Mouse (Mus musculus) cerebellum, postnatal 4 days (tissue): Measurements from ENCODE around the gene Ppp1r15b.

Experiments
- DNase-seq, 2 experiments: peaks; one replicate each; pipeline ENCODE4 v3.0.0; 2022; ENCODE audit warnings: low spot score in 2 of 2, mixed read lengths in 1 of 2

The Ppp1r15b gene

DNA sequence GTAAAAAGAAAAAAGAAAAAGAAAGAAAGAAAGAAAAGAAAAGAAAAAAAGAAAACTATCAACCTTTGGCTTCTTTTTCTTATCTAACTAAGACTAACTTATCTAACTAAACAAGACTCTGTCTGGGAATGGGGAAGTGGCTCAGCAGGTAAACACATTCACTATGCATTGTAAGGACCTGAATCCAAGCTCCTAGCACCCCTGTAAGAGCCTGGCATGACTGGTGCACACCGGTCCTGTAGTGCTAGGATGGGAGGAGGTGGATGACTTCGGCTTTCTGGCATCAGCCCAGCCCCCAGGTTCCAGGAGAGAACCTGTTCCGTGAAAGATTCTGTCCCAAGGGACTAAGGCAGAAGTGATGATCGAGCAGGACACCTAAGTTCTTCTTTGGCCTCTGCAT is 30.6 kb downstream of the Ppp1r15b start:
- no peak for DNase-seq

GRCm38 (mm10) chr1:133162046-133162445 is 31.1 kb downstream of the Ppp1r15b start:
- DNase-seq: no peak

GRCm38 (mm10) chr1:133162981-133163380 is 32.0 kb downstream of the Ppp1r15b start:
- DNase-seq: no peak

- DNase-seq: peak in 1 of 2 experiments; percentile 23
Observed at GRCm38 (mm10) chr1:133163820-133164431, 33.0 kb downstream of the Ppp1r15b start, which contains the start of gene Plekha6. TSS of gene Plekha6 (plus strand) at chr1:133164210.

DNA sequence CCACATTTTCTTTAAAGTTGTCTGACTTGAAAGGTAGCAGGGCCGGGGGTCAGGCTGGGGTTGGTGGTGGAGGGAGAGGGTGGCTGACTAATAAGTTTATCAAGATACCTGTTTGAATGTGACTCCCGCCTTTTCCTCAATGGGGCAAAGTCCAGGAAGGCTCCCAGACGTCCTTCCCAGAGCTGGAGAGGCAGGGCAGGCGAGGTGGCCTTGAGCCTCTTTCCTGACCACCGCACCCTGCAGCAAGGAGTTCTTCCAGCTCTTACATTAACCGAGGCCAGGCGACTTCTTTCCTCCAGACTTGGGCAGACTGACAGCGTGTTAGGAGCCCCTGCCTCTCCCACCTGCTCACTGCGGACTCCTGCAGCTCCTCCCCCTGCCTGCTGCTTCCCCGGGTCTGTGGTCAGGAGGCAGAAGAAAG is 33.7 kb downstream of the Ppp1r15b start:
- DNase-seq: no peak

DNA sequence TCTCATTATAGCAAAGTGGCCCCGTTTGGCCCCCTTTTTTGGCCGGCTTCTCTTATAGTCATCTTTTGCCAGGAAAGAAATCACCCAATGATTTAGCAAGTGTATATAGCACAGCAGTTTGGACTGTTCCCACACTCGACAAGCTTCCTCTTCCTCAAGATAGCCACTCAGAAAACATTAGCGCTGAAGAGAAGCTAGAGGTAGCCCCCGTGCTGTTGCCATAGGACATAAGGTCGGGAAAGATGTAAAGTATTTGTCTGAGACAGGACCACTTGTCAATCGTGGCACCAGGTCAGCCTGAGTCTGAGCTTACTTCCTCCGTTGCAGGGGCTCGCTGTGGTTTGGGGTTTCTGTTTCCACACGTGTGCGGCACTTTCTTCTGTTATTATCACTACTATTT is 34.2 kb downstream of the Ppp1r15b start:
- DNase-seq: no peak

GRCm38 (mm10) chr1:133168318-133169060 is 37.5 kb downstream of the Ppp1r15b start:
- no peak for DNase-seq

DNA sequence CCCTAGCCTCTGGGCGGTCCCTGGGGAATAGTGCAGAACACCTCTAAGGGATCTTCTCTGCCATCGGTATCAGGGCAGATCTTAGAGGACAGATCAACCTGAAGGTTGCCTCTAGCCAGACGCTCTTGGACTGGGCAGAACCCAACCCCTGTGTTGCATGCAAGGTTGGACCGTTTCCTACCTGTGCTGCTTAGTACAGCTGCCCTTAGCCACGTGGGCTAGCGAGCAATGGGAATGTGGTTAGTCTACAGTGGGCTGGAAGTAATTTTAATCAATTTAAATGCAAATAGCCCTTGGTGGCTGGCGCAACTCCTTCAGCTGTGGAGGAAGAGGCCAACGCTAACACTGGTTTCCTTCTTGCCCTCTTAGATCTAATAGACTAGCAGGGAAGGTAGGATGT is 39.3 kb downstream of the Ppp1r15b start:
- DNase-seq: no peak

- DNase-seq: peak in 1 of 2 experiments; percentile 30
Observed at GRCm38 (mm10) chr1:133171357-133171756, 40.4 kb downstream of the Ppp1r15b start.

DNA sequence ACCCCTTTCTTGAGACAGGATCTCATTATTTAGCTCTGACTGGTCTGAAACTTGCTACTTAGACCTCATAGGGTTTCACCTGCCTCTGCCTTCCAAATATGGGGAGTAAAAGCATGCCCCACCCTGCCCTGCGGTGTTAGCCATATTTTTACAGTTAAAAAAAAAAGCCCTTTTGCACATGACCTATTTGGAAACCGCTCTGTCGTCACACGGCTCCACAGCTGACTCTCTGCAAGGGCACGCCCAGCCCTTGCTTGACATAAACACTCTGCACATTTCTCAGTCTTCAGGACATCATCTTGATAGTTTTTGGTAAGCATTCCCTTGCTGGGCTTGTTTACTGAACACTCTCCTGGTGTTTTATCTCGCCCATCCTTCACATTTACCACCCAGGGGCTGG is 44.2 kb downstream of the Ppp1r15b start:
- no peak for DNase-seq

DNA sequence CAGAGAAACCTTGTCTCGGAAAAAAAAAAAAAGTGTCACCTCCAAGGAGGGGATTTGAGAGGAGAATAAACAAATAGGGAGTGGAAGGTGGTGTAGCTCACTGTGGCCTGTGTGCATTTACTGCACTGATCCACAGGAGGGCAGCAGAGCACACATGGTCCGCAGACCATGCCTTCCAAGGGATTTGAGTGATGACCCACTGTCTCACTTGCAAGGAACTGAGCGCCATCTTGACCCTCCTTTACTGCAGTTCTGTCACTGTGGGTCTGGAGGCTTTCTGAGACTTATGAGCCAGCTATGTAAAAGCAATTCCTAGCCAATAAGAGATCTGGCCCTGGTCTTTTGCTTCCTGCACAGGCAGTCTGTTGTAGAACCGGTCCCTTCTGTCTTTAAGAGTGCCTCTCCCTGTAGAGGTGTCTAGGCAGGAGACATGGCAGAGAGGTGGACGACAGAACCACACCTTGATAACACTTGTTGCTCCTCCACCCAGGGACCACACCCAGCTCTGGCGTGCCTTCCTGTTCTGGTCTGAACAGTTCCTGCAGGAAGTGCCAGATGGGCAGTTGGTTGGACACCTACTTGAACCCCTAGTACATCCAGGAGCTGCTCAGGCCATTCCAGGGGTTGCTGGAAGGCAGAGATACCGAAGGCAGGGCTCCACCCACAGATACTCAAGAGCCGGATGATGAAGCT is 46.7 kb downstream of the Ppp1r15b start:
- DNase-seq: peak in 1 of 2 experiments; percentile 77

- peak; percentile 41 to 77 for DNase-seq
Observed at GRCm38 (mm10) chr1:133178732-133179440, 47.9 kb downstream of the Ppp1r15b start.

DNA sequence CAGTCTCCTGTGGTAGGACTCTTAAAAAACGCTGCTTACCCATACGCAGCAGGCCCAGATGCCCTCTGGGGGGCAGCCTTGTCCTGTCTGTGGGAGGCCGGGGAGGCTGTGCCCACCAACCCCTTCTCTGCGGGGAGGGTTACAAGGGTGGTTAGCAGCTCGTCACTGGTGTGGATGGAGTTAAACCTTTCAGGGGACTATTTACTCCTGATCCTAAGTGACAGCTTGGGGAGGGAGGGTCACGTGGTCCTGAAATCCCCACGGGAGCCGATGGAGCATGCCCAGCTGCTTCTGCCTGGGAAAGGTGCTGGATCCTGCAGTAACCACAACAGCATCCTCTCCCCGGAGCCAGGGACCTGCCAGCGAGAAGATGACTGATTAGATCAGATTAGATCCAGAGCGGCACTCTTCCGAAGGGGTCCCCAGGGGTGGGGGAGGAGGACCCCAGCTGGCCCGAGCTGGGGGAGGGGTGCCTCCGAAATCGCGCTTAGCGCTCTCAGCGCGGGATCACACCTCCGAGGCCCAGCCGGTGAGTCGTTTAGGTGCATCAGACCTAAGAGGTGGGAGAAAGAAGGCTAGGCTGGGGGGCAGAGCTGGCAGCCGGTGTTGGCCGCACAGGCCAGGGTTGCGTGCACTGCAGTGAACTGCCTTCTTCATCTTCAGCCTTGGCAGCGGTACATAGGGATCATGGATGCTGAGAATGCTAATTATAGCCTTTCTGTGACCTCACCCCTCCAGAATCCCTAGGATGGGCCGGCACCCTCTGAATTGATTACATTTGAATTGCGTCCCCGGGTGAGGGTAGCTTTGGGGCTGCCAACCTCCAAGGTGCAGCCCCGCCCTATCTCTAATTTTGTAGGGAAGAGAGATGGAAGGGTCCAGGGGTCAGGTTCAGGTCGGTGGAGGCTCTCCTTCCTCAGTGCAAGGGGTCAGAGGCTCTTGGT is 50.4 kb downstream of the Ppp1r15b start:
- DNase-seq: peak; percentile 72 to 84

- peak in 1 of 2 experiments; percentile 74 for DNase-seq
Observed at GRCm38 (mm10) chr1:133182016-133182705, 51.2 kb downstream of the Ppp1r15b start.

GRCm38 (mm10) chr1:133182706-133183095 is 51.8 kb downstream of the Ppp1r15b start:
- peak in 1 of 2 experiments; percentile 37 for DNase-seq

- DNase-seq: peak in 1 of 2 experiments; percentile 23
Observed at GRCm38 (mm10) chr1:133183141-133183925, 52.4 kb downstream of the Ppp1r15b start.

- peak; percentile 68 to 95 for DNase-seq
Observed at GRCm38 (mm10) chr1:133187948-133188680, 57.2 kb downstream of the Ppp1r15b start.

DNA sequence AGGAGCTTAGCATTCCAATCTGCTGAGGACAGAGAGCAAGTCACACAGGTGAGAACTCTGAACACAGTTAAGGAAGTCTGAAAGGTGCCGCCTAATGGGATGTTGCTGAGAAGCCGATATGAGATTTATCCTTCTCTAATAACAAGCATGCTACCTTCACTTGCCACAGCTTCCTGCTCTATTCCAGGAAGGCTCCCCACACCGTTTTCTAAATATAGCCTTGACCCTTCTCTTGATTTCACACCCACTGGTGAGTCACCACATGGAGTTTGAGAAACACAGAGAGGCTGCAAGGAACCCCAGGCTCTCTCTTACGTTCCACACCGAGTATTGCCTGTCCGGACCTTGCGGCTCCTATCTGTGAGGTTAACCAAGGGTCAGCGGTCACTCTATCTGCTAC is 57.8 kb downstream of the Ppp1r15b start:
- no peak for DNase-seq
